Mouse (Mus musculus) lung, adult 18-20 months (tissue): Measurements from ENCODE around the gene Olfr58.
"Not testable (repeated sequence)": the region's sequence is repeated elsewhere in the genome, so short reads cannot be mapped to it uniquely, and the experiment has no call there.

Experiments
- DNase-seq, 2 experiments: peaks; one replicate each; pipeline ENCODE4 v3.0.0; 2022; ENCODE audit warnings: mixed read lengths in 2 of 2

Gene Olfr58

GRCm38 (mm10) chr9:19779983-19780382 lies at the start of gene Olfr58:
Olfr58 (plus strand) TSS chr9:19780283.
- DNase-seq, result no peak

- DNase-seq, result no peak
These were observed 10.9 kb upstream of the Olfr58 start for GRCm38 (mm10) chr9:19769136-19769535.

GRCm38 (mm10) chr9:19769701-19770100 lies 10.4 kb upstream of the Olfr58 start:
- DNase-seq, result no peak

- no peak for DNase-seq
These were observed 22.9 kb downstream of the Olfr58 start for GRCm38 (mm10) chr9:19803000-19803399.

- DNase-seq, result not testable (repeated sequence)
These were observed 24.5 kb downstream of the Olfr58 start, which contains the start of gene Olfr859 for GRCm38 (mm10) chr9:19804606-19805005. Olfr859 (plus strand) TSS chr9:19804906.
